Mouse (Mus musculus) heart, adult 8-10 months (tissue): ENCODE data around the gene Vcam1. TPM values are rescaled to one million over a fixed set of nuclear protein-coding genes. Genes with fewer than 3 reads are reported as not detected.

Experiments used
- DNase-seq: peaks from one replicate; pipeline ENCODE4 v3.0.0; 2022; ENCODE audit warnings: low spot score
- total RNA-seq, 4 experiments: library from RNA; stranded (reverse); gene quantifications; 2 replicates each; pipeline ENCODE4 v1.2.4; 2022

Vcam1 gene
- total RNA-seq, 4 experiments from 2014 or later: 16.0 to 19.8 (median 16.5) TPM

DNA sequence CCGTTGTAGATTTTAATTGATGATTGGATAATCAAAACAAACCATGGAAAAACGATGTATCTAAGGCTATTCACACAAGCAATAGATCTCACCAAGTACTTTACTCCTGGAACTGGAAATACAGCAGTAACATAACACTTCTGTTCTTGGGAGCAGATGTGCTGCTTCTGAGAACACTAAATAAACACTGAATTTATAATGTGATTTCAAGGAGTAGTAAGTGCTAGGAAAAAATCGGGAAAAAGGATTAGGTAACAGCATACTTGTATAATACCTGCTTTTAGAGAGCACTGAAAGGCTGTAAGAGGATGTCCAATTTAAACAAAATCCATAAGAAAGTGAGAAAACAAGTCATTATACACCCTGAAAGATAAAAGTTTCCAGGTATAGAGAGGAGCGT lies 43.5 kb downstream of the Vcam1 start:
- DNase-seq: no peak

GRCm38 (mm10) chr3:116080939-116081676 lies 48.4 kb downstream of the Vcam1 start:
- DNase-seq: no peak

- peak; percentile 34 for DNase-seq
Measured at GRCm38 (mm10) chr3:116080166-116080788, 49.2 kb downstream of the Vcam1 start.

- no peak for DNase-seq
Measured at GRCm38 (mm10) chr3:116078490-116078889, 51.0 kb downstream of the Vcam1 start.

GRCm38 (mm10) chr3:116076739-116077138 lies 52.7 kb downstream of the Vcam1 start:
- no peak for DNase-seq

GRCm38 (mm10) chr3:116072584-116072983 lies 56.9 kb downstream of the Vcam1 start:
- no peak for DNase-seq

DNA sequence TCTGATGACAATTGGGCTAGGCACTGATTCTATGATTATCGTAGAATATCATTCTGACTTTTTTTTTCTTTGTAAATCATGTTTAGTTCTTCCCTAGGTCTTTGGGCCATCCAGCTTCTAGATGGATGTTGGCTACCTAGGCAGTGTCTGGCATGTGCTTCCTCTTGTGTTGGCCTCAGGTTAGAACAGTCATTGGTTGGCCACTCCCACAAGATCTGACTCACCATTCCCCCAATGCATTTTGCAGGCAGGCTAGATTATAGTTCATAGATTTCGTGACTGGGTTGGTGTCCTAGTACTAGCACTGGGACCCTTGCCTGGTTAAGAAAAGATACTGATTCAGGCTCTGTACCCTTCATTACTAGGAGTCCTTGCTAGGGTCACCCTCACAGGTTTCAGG lies 67.3 kb downstream of the Vcam1 start:
- no peak for DNase-seq

GRCm38 (mm10) chr3:116060320-116060719 lies 69.2 kb downstream of the Vcam1 start:
- no peak for DNase-seq

Other genes with a start within 250 kb of the Vcam1 start
- 1 to 10 TPM; 6.8 to 9.4 (median 7.6) TPM for gene Dph5, start 241.9 kb downstream of the Vcam1 start, total RNA-seq
- gene Slc30a7, start 122.3 kb downstream of the Vcam1 start, total RNA-seq: 10 to 100 TPM; 10.0 to 17.4 (median 10.9) TPM
- gene Extl2, start 122.2 kb downstream of the Vcam1 start, total RNA-seq: 10 to 100 TPM; 13.1 to 17.8 (median 15.4) TPM
- gene Gpr88, start 123.8 kb upstream of the Vcam1 start, total RNA-seq: under 1 TPM; 0.14 to 0.30 (median 0.16) TPM